Mouse (Mus musculus): ENCODE data around the gene Macrod2.

GRCm38 (mm10) chr2:140482604-140483003, 87.5 kb downstream of the Macrod2 start:
- no peak for TF ChIP-seq POLR2A (IDR thresholded peaks at IDR 0.05; ENCODE audit: control insufficient read depth, low read depth, low read length)
- no peak for TF ChIP-seq CTCF (IDR thresholded peaks at IDR 0.05; ENCODE audit: control insufficient read depth, insufficient read depth, insufficient replicate concordance, low read depth, low read length)

Measured in testis, adult 2 months (tissue).